Mouse (Mus musculus): ENCODE data around the gene Pdia6. TPM values are rescaled to one million over a fixed set of nuclear protein-coding genes. Genes with fewer than 3 reads are reported as not detected.

Pdia6 gene
- polyA plus RNA-seq, 1 experiment from 2014 or later: 234 TPM

- Histone ChIP-seq H3K4me2 (ENCODE audit: low read depth, low read length) (no peak overlapping the region), H3K36me3 (ENCODE audit: control insufficient read depth, insufficient read depth) (no peaks in the 10 kb centered on the region), H3K27ac (ENCODE audit: low read length) (no peak overlapping the region), H3K9ac (ENCODE audit: low read depth, low read length) (no peak overlapping the region), H3K4me1 (ENCODE audit: control insufficient read depth, low read depth, low read length) (no peaks in the 10 kb centered on the region), H3K9me3 (replicated peaks; ENCODE audit: control insufficient read depth, low read length) (no peaks in the 10 kb centered on the region), H3K4me3 (ENCODE audit: low read depth, low read length) (no peak overlapping the region), H3K27me3 (ENCODE audit: control insufficient read depth, insufficient read depth, low read depth, low read length) (no peaks in the 10 kb centered on the region; the same call in 1 of the 2 replicates)
- ATAC-seq (ENCODE audit: low read depth): no peak
- 64% methylated on average over 6 of the region's 6 CpGs for WGBS (ENCODE audit: insufficient replicate concordance)
These were observed 10.7 kb upstream of the Pdia6 start for GRCm38 (mm10) chr12:17255602-17256001.

GRCm38 (mm10) chr12:17256905-17257304, 9.4 kb upstream of the Pdia6 start:
- Histone ChIP-seq H3K36me3 (ENCODE audit: control insufficient read depth, insufficient read depth) (no peaks in the 10 kb centered on the region), H3K9ac (ENCODE audit: low read depth, low read length) (no peak overlapping the region), H3K4me3 (ENCODE audit: low read depth, low read length) (no peak overlapping the region), H3K4me1 (ENCODE audit: control insufficient read depth, low read depth, low read length) (no peaks in the 10 kb centered on the region), H3K27me3 (ENCODE audit: control insufficient read depth, insufficient read depth, low read depth, low read length) (no peaks in the 10 kb centered on the region; the same call in 1 of the 2 replicates), H3K4me2 (ENCODE audit: low read depth, low read length) (no peak overlapping the region), H3K9me3 (replicated peaks; ENCODE audit: control insufficient read depth, low read length) (no peaks in the 10 kb centered on the region), H3K27ac (ENCODE audit: low read length) (no peak overlapping the region)
- ATAC-seq (ENCODE audit: low read depth): peak; percentile 30; the same call in 1 of the 2 replicates
- WGBS (ENCODE audit: insufficient replicate concordance): 6% methylated on average over 10 of the region's 10 CpGs

- H3K27ac ChIP-seq (ENCODE audit: low read length): no peak overlapping the region
- H3K9me3 ChIP-seq (replicated peaks; ENCODE audit: control insufficient read depth, low read length): no peaks in the 10 kb centered on the region
- H3K4me3 ChIP-seq (ENCODE audit: low read depth, low read length): no peak overlapping the region
- no peaks in the 10 kb centered on the region for H3K4me1 ChIP-seq (ENCODE audit: control insufficient read depth, low read depth, low read length)
- no peak overlapping the region for H3K4me2 ChIP-seq (ENCODE audit: low read depth, low read length)
- ATAC-seq (ENCODE audit: low read depth): no peak
- no peaks in the 10 kb centered on the region; the same call in 1 of the 2 replicates for H3K27me3 ChIP-seq (ENCODE audit: control insufficient read depth, insufficient read depth, low read depth, low read length)
- no peak overlapping the region for H3K9ac ChIP-seq (ENCODE audit: low read depth, low read length)
- WGBS (ENCODE audit: insufficient replicate concordance): 72% methylated on average over 7 of the region's 7 CpGs
- H3K36me3 ChIP-seq (ENCODE audit: control insufficient read depth, insufficient read depth): no peaks in the 10 kb centered on the region
These were observed 7.9 kb upstream of the Pdia6 start for GRCm38 (mm10) chr12:17258431-17258830.

GRCm38 (mm10) chr12:17261005-17261404, 5.3 kb upstream of the Pdia6 start:
- Histone ChIP-seq H3K4me2 (ENCODE audit: low read depth, low read length) (no peak overlapping the region), H3K36me3 (ENCODE audit: control insufficient read depth, insufficient read depth) (no peaks in the 10 kb centered on the region), H3K27ac (ENCODE audit: low read length) (no peak overlapping the region), H3K9ac (ENCODE audit: low read depth, low read length) (no peak overlapping the region), H3K4me3 (ENCODE audit: low read depth, low read length) (no peak overlapping the region), H3K4me1 (ENCODE audit: control insufficient read depth, low read depth, low read length) (peaks cover 2% of the 10 kb centered on the region; the same call in 1 of the 2 replicates), H3K27me3 (ENCODE audit: control insufficient read depth, insufficient read depth, low read depth, low read length) (no peaks in the 10 kb centered on the region), H3K9me3 (replicated peaks; ENCODE audit: control insufficient read depth, low read length) (no peaks in the 10 kb centered on the region)
- no peak for ATAC-seq (ENCODE audit: low read depth)
- 71% methylated on average over 3 of the region's 3 CpGs for WGBS (ENCODE audit: insufficient replicate concordance)

- WGBS (ENCODE audit: insufficient replicate concordance): 40% methylated on average over 3 of the region's 3 CpGs
- Histone ChIP-seq H3K27ac (ENCODE audit: low read length) (no peak overlapping the region), H3K9ac (ENCODE audit: low read depth, low read length) (no peak overlapping the region), H3K9me3 (replicated peaks; ENCODE audit: control insufficient read depth, low read length) (no peaks in the 10 kb centered on the region), H3K4me3 (ENCODE audit: low read depth, low read length) (no peak overlapping the region), H3K4me1 (ENCODE audit: control insufficient read depth, low read depth, low read length) (peaks cover 12% of the 10 kb centered on the region), H3K36me3 (ENCODE audit: control insufficient read depth, insufficient read depth) (no peaks in the 10 kb centered on the region), H3K27me3 (ENCODE audit: control insufficient read depth, insufficient read depth, low read depth, low read length) (no peaks in the 10 kb centered on the region), H3K4me2 (ENCODE audit: low read depth, low read length) (no peak overlapping the region)
- no peak for ATAC-seq (ENCODE audit: low read depth)
These were observed 2.5 kb upstream of the Pdia6 start for GRCm38 (mm10) chr12:17263881-17264280.

- H3K27me3 ChIP-seq (ENCODE audit: control insufficient read depth, insufficient read depth, low read depth, low read length): no peaks in the 10 kb centered on the region
- no peak overlapping the region for H3K27ac ChIP-seq (ENCODE audit: low read length)
- H3K9ac ChIP-seq (ENCODE audit: low read depth, low read length): no peak overlapping the region
- WGBS (ENCODE audit: insufficient replicate concordance): 73% methylated on average over 2 of the region's 2 CpGs
- H3K4me1 ChIP-seq (ENCODE audit: control insufficient read depth, low read depth, low read length): peaks cover 12% of the 10 kb centered on the region
- no peaks in the 10 kb centered on the region for H3K9me3 ChIP-seq (replicated peaks; ENCODE audit: control insufficient read depth, low read length)
- H3K4me2 ChIP-seq (ENCODE audit: low read depth, low read length): no peak overlapping the region
- H3K4me3 ChIP-seq (ENCODE audit: low read depth, low read length): no peak overlapping the region
- ATAC-seq (ENCODE audit: low read depth): no peak
- H3K36me3 ChIP-seq (ENCODE audit: control insufficient read depth, insufficient read depth): no peaks in the 10 kb centered on the region
These were observed 1.5 kb upstream of the Pdia6 start for GRCm38 (mm10) chr12:17264826-17265225.

GRCm38 (mm10) chr12:17266673-17266990, 287 bp downstream of the Pdia6 start:
- WGBS (ENCODE audit: insufficient replicate concordance): 0% methylated on average over 21 of the region's 21 CpGs
- Histone ChIP-seq H3K9ac (ENCODE audit: low read depth, low read length) (peak overlapping the region; percentile 89), H3K9me3 (replicated peaks; ENCODE audit: control insufficient read depth, low read length) (no peaks in the 10 kb centered on the region), H3K27me3 (ENCODE audit: control insufficient read depth, insufficient read depth, low read depth, low read length) (no peaks in the 10 kb centered on the region), H3K27ac (ENCODE audit: low read length) (peak overlapping the region; percentile 68), H3K4me3 (ENCODE audit: low read depth, low read length) (peak overlapping the region; percentile 86), H3K4me1 (ENCODE audit: control insufficient read depth, low read depth, low read length) (peaks cover 12% of the 10 kb centered on the region), H3K36me3 (ENCODE audit: control insufficient read depth, insufficient read depth) (peaks cover 6% of the 10 kb centered on the region; the same call in 1 of the 2 replicates), H3K4me2 (ENCODE audit: low read depth, low read length) (peak overlapping the region; percentile 58)
- peak; percentile 52 for ATAC-seq (ENCODE audit: low read depth)

GRCm38 (mm10) chr12:17267316-17267715, 971 bp downstream of the Pdia6 start:
- no peaks in the 10 kb centered on the region for H3K27me3 ChIP-seq (ENCODE audit: control insufficient read depth, insufficient read depth, low read depth, low read length)
- H3K9ac ChIP-seq (ENCODE audit: low read depth, low read length): peak overlapping the region; percentile 89
- peaks cover 12% of the 10 kb centered on the region for H3K4me1 ChIP-seq (ENCODE audit: control insufficient read depth, low read depth, low read length)
- H3K9me3 ChIP-seq (replicated peaks; ENCODE audit: control insufficient read depth, low read length): no peaks in the 10 kb centered on the region
- 7% methylated on average over 4 of the region's 4 CpGs for WGBS (ENCODE audit: insufficient replicate concordance)
- peak overlapping the region; percentile 86 for H3K4me3 ChIP-seq (ENCODE audit: low read depth, low read length)
- no peak overlapping the region; the same call in 1 of the 2 replicates for H3K27ac ChIP-seq (ENCODE audit: low read length)
- H3K36me3 ChIP-seq (ENCODE audit: control insufficient read depth, insufficient read depth): peaks cover 8% of the 10 kb centered on the region; the same call in 1 of the 2 replicates
- ATAC-seq (ENCODE audit: low read depth): no peak
- peak overlapping the region; percentile 58 for H3K4me2 ChIP-seq (ENCODE audit: low read depth, low read length)

- H3K4me2 ChIP-seq (ENCODE audit: low read depth, low read length): no peak overlapping the region
- no peak for ATAC-seq (ENCODE audit: low read depth)
- no peaks in the 10 kb centered on the region for H3K9me3 ChIP-seq (replicated peaks; ENCODE audit: control insufficient read depth, low read length)
- H3K27me3 ChIP-seq (ENCODE audit: control insufficient read depth, insufficient read depth, low read depth, low read length): no peaks in the 10 kb centered on the region
- peaks cover 9% of the 10 kb centered on the region for H3K4me1 ChIP-seq (ENCODE audit: control insufficient read depth, low read depth, low read length)
- WGBS (ENCODE audit: insufficient replicate concordance): 65% methylated on average over 1 of the region's 1 CpGs
- H3K27ac ChIP-seq (ENCODE audit: low read length): no peak overlapping the region
- H3K9ac ChIP-seq (ENCODE audit: low read depth, low read length): no peak overlapping the region
- H3K4me3 ChIP-seq (ENCODE audit: low read depth, low read length): no peak overlapping the region
- H3K36me3 ChIP-seq (ENCODE audit: control insufficient read depth, insufficient read depth): peaks cover 24% of the 10 kb centered on the region
These were observed 4.9 kb downstream of the Pdia6 start for GRCm38 (mm10) chr12:17271272-17271671.
